ENCODE assay signal across 8 mouse cellular contexts in genomic region chr13:64153751-64154267, GRCm38 (mm10). TPM values are rescaled to one million over a fixed set of nuclear protein-coding genes. Genes with fewer than 3 reads are reported as not detected.
DNase-seq lines count a peak whose midpoint lies in the region; ATAC-seq and TF ChIP-seq lines count a peak whose summit lies in the region.

No protein-coding gene starts in this region.

- peak overlapping the region; percentile 67 for H3K27ac ChIP-seq in lung, embryonic 14.5 days (ENCODE audit: low read depth)
- H3K27ac ChIP-seq in neural tube, embryonic 15.5 days (replicated peaks) = no peak overlapping the region

- H3K4me1 ChIP-seq in lung, embryonic 14.5 days (ENCODE audit: insufficient read depth) = peaks cover 6% of the 10 kb centered on the region; the same call in 1 of the 2 replicates
- peaks cover 20% of the 10 kb centered on the region for H3K4me1 ChIP-seq in neural tube, embryonic 15.5 days

- ATAC-seq in CD4-positive, CD25-positive, alpha-beta regulatory T cell, adult 4 months = no peak
- peak; percentile 57; the same call in 1 of the 2 replicates for ATAC-seq in lung, embryonic 14.5 days (ENCODE audit: insufficient read depth)
- peak; percentile 18; the same call in 1 of the 2 replicates for ATAC-seq in neural tube, embryonic 15.5 days (ENCODE audit: low FRiP score)

- 1% methylated on average over 18 of the region's 18 CpGs for WGBS in lung, embryonic 14.5 days
- WGBS in neural tube, embryonic 15.5 days = under 1% methylated on average over 18 of the region's 18 CpGs

- peak overlapping the region; percentile 42 for H3K9ac ChIP-seq in lung, embryonic 14.5 days
- H3K9ac ChIP-seq in neural tube, embryonic 15.5 days (replicated peaks) = no peak overlapping the region

- peak overlapping the region; percentile 90 for H3K4me2 ChIP-seq in lung, embryonic 14.5 days
- peak overlapping the region; percentile 87 for H3K4me2 ChIP-seq in neural tube, embryonic 15.5 days

- no peaks in the 10 kb centered on the region for H3K9me3 ChIP-seq in lung, embryonic 14.5 days (ENCODE audit: low read depth, low read length)
- no peaks in the 10 kb centered on the region for H3K9me3 ChIP-seq in neural tube, embryonic 15.5 days (replicated peaks)

- H3K27me3 ChIP-seq in lung, embryonic 14.5 days (ENCODE audit: insufficient read depth, low read length) = no peaks in the 10 kb centered on the region
- H3K27me3 ChIP-seq in neural tube, embryonic 15.5 days (replicated peaks) = no peaks in the 10 kb centered on the region

- TF ChIP-seq CTCF in lung, embryonic 14.5 days (IDR thresholded peaks at IDR 0.05; ENCODE audit: low read depth) = no peak

- no peaks in the 10 kb centered on the region for H3K36me3 ChIP-seq in lung, embryonic 14.5 days (ENCODE audit: insufficient read depth)
- no peaks in the 10 kb centered on the region for H3K36me3 ChIP-seq in neural tube, embryonic 15.5 days

- peak overlapping the region; percentile 88 for H3K4me3 ChIP-seq in lung, embryonic 14.5 days (ENCODE audit: low read depth, low read length)
- H3K4me3 ChIP-seq in neural tube, embryonic 15.5 days (replicated peaks) = peak overlapping the region; percentile 88

- peak; percentile 53 for DNase-seq in CD4-positive, CD25-positive, alpha-beta regulatory T cell, adult 2 months (ENCODE audit: low read depth, low spot score)
- DNase-seq in cerebellum, adult 9-11 months = peak; percentile 62
- peak; percentile 97 for DNase-seq in heart, adult 11 months
- DNase-seq in kidney, adult 11 months = peak; percentile 90
- DNase-seq in lung, embryonic 14.5 days = peak; percentile 51
- peak; percentile 44 for DNase-seq in urinary bladder, adult 2 months (ENCODE audit: low spot score)

RNA-seq across cellular contexts. Expression of gene Zfp367, which starts 0.8 kb away (rescaled TPM):
- 1 to 10 TPM; 7.8 to 8.7 TPM for polyA plus RNA-seq in CD4-positive, CD25-positive, alpha-beta regulatory T cell, adult 4 months (2017; shearing (Covaris generic))
- polyA plus RNA-seq in lung, embryonic 14.5 days (2014; fragmentation: Nextera tagmentation; extraction: Ambion mirVana) = 29.5 and 33.6 TPM in 2 replicates
- polyA plus RNA-seq in neural tube, embryonic 15.5 days (2015; fragmentation: Nextera tagmentation; extraction: Ambion mirVana) = 5.0 and 6.3 TPM in 2 replicates
- polyA plus RNA-seq in urinary bladder, adult 2 months (2012; rRNA removed) = 30.0 and 38.1 TPM in 2 replicates

RNA-seq across cellular contexts. Expression of gene Habp4, which starts 7.8 kb away (rescaled TPM):
- 1 to 10 TPM; 2.8 to 4.0 TPM for polyA plus RNA-seq in CD4-positive, CD25-positive, alpha-beta regulatory T cell, adult 4 months (2017; shearing (Covaris generic))
- 28.5 and 30.1 TPM in 2 replicates for polyA plus RNA-seq in lung, embryonic 14.5 days (2014; fragmentation: Nextera tagmentation; extraction: Ambion mirVana)
- 52.5 and 55.9 TPM in 2 replicates for polyA plus RNA-seq in neural tube, embryonic 15.5 days (2015; fragmentation: Nextera tagmentation; extraction: Ambion mirVana)
- 37.5 and 41.9 TPM in 2 replicates for polyA plus RNA-seq in urinary bladder, adult 2 months (2012; rRNA removed)

RNA-seq across cellular contexts. Expression of gene Slc35d2, which starts 24.6 kb away (rescaled TPM):
- polyA plus RNA-seq in CD4-positive, CD25-positive, alpha-beta regulatory T cell, adult 4 months (2017; shearing (Covaris generic)) = 10 to 100 TPM; 48.4 to 49.7 TPM
- polyA plus RNA-seq in lung, embryonic 14.5 days (2014; fragmentation: Nextera tagmentation; extraction: Ambion mirVana) = 4.4 and 4.7 TPM in 2 replicates
- polyA plus RNA-seq in neural tube, embryonic 15.5 days (2015; fragmentation: Nextera tagmentation; extraction: Ambion mirVana) = 1.6 and 2.7 TPM in 2 replicates
- polyA plus RNA-seq in urinary bladder, adult 2 months (2012; rRNA removed) = 13.8 and 16.4 TPM in 2 replicates

Comparison
In these comparisons a context has a peak if more than half of its experiments do, and no peak if none do; other contexts are left out.
1. DNase-seq: peak in every context shown above with its lines; median percentile 97 in heart, adult 11 months; 90 in kidney, adult 11 months; 62 in cerebellum, adult 9-11 months; 53 in CD4-positive, CD25-positive, alpha-beta regulatory T cell, adult 2 months; 51 in lung, embryonic 14.5 days; 44 in urinary bladder, adult 2 months.